Mouse (Mus musculus): ENCODE measurements at regions not wholly inside any gene's neighbourhood (a gene's known extent, or its start where the extent isn't known, plus 50 kb on each side); places are given as distances from the start of the nearest gene placed in this dataset.

DNA sequence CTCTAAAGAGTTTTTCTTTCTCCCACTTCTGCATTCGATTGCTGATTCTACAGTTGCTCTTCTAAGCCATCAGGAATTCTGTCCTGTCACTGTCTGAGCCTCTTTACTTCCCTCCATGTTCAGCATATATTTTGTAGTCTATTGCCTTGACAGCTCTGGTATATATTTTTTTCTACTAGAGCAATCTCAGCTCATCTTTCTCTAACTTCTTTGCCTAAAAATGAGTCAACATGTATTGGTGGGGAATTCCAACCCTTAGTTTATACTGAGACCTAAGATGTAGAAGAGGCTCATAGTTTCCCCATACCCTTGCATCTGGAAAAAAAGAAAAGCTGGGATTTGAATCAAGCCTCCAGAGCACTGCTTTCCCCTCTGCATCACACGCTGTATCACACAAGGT, 114.7 kb downstream of the Kctd12 start:
- Histone ChIP-seq H3K4me1 (no peaks in the 10 kb centered on the region), H3K27me3 (ENCODE audit: low read depth, poor library complexity, severe bottlenecking) (no peaks in the 10 kb centered on the region), H3K9me3 (replicated peaks) (no peaks in the 10 kb centered on the region), H3K36me3 (no peaks in the 10 kb centered on the region), H3K27ac (replicated peaks) (no peak overlapping the region), H3K4me3 (no peak overlapping the region)
- WGBS: 86% methylated on average over 2 of the region's 2 CpGs
- no peak for DNase-seq (ENCODE audit: low spot score)

DNA sequence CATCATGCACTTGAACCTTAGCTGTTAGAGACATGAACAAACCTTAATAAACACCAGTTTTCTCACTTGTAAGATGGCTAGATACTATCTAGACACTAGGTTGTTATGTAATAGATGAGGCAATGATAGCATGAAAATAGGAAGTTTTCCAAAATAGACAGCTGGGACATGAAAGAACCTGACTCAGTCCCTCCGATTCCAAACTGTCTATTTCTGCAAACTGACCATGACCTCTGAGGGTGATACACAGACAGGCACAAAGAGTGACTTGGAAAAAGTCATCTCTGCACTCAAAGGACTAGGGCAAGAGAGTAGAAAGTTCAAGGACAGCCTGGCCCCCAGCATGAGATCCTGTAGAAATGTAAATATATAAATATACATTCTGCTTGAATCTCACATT, 115.9 kb downstream of the Kctd12 start:
- Histone ChIP-seq H3K4me1 (no peaks in the 10 kb centered on the region), H3K27ac (replicated peaks) (no peak overlapping the region), H3K36me3 (no peaks in the 10 kb centered on the region), H3K4me3 (no peak overlapping the region), H3K27me3 (ENCODE audit: low read depth, poor library complexity, severe bottlenecking) (no peaks in the 10 kb centered on the region), H3K9me3 (replicated peaks) (no peaks in the 10 kb centered on the region)
- 86% methylated on average over 1 of the region's 1 CpGs for WGBS
- no peak for DNase-seq (ENCODE audit: low spot score)

DNA sequence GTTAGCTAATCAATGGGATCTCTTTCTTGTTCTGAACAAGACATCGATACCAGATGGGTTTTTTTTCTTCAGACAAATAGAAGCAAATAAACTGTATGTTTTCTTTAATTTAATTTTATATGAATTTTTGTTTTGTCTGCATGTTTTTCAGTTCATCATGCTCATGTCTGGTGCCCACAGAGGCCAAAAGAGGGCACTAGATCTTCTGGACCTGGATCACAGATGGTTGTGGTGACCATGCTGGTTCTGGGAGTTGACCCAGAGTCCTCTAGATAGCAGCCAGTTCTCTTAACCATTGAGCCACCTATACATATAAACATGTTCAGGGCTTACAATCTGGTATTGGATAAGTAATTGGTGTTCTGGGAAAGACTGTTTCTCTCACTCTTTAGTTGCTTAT, 120.7 kb downstream of the Kctd12 start:
- 98% methylated on average over 1 of the region's 1 CpGs for WGBS
- H3K9me3 ChIP-seq (replicated peaks): no peaks in the 10 kb centered on the region
- H3K4me1 ChIP-seq: no peaks in the 10 kb centered on the region
- no peak overlapping the region for H3K4me3 ChIP-seq
- DNase-seq (ENCODE audit: low spot score): no peak
- no peak overlapping the region for H3K27ac ChIP-seq (replicated peaks)
- H3K36me3 ChIP-seq: no peaks in the 10 kb centered on the region
- no peaks in the 10 kb centered on the region for H3K27me3 ChIP-seq (ENCODE audit: low read depth, poor library complexity, severe bottlenecking)

DNA sequence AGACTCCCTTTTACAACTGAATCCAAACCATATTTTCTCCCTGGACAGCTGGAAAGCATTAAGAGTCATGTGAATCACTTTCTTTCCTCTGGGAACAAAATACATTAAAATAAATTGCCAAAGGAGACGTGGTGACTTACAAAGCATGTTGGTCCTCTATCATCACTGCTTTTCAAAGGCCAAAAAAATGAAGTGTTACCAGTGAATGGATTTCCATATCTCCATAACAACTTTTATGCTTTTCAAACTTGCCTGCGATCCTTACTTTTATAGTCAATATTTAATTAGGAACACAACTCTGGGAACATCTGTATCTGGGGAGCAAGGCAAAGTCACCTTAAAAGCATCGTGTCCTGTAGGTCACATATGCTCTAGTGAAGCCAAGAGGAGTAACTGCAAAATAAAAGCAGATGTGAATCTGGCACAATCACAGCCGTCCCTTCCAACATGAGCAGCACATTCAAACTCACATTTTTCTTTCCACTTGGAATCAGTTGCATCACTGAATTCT, 123.0 kb downstream of the Kctd12 start:
- no peak for DNase-seq (ENCODE audit: low spot score)
- Histone ChIP-seq H3K27ac (replicated peaks) (no peak overlapping the region), H3K27me3 (ENCODE audit: low read depth, poor library complexity, severe bottlenecking) (no peaks in the 10 kb centered on the region), H3K9me3 (replicated peaks) (no peaks in the 10 kb centered on the region), H3K36me3 (no peaks in the 10 kb centered on the region), H3K4me1 (no peaks in the 10 kb centered on the region), H3K4me3 (no peak overlapping the region)
- 82% methylated on average over 4 of the region's 4 CpGs for WGBS

DNA sequence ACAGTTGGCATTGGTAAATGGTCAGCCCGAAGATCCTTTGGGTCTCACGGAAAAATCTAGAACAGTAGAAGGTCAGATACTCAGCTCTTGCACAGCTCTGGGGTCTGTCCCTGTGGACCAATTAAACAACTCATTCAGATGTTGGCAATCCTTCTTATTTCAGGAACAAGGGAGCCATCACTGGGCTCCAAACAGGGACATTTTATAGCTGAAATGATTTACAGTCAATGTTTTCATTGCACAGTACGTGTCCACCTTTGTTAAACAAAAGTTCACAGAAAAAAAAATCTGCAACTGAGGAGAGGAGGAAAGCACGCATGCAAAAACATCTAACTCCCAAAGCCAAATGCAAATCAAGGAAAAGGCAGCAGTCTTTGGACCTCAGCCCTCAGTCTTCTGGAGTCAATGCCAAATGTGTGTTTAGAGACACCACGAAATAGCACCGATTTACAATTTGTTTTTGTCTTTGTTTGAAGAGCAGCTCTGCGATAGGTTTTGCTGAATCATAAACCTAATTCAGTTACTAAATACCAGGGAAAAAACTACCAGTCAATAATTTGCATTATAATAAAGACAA, 127.1 kb downstream of the Kctd12 start:
- no peak overlapping the region for H3K27ac ChIP-seq (replicated peaks)
- DNase-seq (ENCODE audit: low spot score): no peak

DNA sequence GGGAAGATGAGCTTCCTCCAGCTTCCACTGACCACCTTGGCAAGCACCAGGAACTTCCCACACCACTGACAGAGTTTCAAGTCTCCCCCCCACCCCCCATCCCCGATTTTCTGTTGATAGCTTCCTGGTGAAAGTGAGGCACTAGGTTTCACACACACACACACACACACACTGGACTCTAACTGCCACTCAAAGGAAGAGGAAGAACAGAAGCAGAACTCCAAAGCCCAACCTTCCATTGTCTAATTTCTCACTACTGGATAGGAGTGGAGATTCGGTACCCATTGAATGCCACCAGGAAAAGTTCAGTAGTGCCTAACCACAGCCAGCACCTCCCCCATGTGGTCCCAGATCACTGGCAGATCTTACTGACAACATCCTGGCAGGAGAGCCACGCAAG, 138.7 kb downstream of the Kctd12 start:
- no peaks in the 10 kb centered on the region for H3K9me3 ChIP-seq (replicated peaks)
- no peaks in the 10 kb centered on the region for H3K4me1 ChIP-seq
- H3K4me3 ChIP-seq: no peak overlapping the region
- DNase-seq (ENCODE audit: low spot score): no peak
- WGBS: 89% methylated on average over 3 of the region's 3 CpGs
- no peak overlapping the region for H3K27ac ChIP-seq (replicated peaks)
- no peaks in the 10 kb centered on the region for H3K27me3 ChIP-seq (ENCODE audit: low read depth, poor library complexity, severe bottlenecking)
- H3K36me3 ChIP-seq: no peaks in the 10 kb centered on the region

More for the DNA sequence above, 127.1 kb downstream of the Kctd12 start:
- 88% methylated on average over 7 of the region's 7 CpGs for WGBS
- H3K4me1 ChIP-seq: no peaks in the 10 kb centered on the region
- no peaks in the 10 kb centered on the region for H3K27me3 ChIP-seq (ENCODE audit: low read depth, poor library complexity, severe bottlenecking)
- H3K4me3 ChIP-seq: no peak overlapping the region
- H3K9me3 ChIP-seq (replicated peaks): no peaks in the 10 kb centered on the region
- no peaks in the 10 kb centered on the region for H3K36me3 ChIP-seq

DNA sequence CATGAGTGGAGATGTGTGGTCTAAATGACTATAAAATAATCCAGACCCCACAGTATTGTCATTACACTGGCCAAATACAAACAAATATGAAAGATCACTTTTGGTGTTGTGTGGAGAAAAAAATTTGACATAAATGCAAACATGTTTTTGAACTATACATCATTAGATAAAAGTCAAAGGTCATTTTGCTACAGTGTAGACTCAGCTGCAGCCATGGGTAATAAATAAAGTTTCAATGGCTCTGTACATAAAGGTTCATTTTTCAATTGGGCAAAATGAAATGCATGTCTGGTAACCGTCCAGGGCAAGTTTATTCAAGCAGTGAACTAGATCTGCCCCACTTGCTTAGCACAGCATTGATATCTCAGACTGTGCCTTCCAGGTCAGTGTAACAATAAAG, 144.8 kb downstream of the Kctd12 start:
- WGBS: 79% methylated on average over 1 of the region's 1 CpGs
- Histone ChIP-seq H3K36me3 (no peaks in the 10 kb centered on the region), H3K4me1 (no peaks in the 10 kb centered on the region), H3K9me3 (replicated peaks) (no peaks in the 10 kb centered on the region), H3K27ac (replicated peaks) (no peak overlapping the region), H3K4me3 (no peak overlapping the region), H3K27me3 (ENCODE audit: low read depth, poor library complexity, severe bottlenecking) (no peaks in the 10 kb centered on the region)
- no peak for DNase-seq (ENCODE audit: low spot score)

DNA sequence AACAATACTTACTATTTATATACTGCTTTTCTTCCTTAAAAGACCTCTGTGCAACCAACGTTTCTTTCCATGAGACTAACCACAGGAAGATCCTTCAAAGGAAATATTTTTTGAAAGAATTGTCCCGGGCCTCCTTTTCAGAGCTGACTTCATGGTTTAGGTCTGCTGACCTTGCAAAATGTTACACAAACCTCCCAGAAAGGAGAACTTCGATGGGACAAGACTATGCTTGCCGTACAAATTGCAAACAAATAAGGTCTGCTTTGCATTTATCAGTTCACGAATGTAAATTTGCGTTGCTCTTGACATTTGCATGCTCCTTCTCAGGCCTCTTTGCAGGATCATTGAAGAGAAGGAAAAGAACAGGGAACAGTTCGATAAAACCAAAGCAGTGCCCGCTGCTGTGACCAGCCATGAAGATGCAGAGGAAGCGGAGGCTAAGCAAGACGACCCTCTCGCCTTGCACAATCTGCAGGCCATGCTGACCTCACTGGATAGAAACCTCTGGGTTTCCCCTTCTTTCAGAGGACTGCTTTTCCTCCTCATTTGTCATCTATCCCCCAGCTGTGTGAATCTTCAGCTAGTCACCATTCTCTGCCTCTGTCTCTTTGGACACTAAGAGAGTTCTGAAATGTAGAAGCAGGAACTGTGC, 147.2 kb downstream of the Kctd12 start:
- no peaks in the 10 kb centered on the region for H3K36me3 ChIP-seq
- WGBS: 86% methylated on average over 11 of the region's 11 CpGs
- no peaks in the 10 kb centered on the region for H3K9me3 ChIP-seq (replicated peaks)
- DNase-seq (ENCODE audit: low spot score): no peak
- no peak overlapping the region for H3K27ac ChIP-seq (replicated peaks)
- no peaks in the 10 kb centered on the region for H3K4me1 ChIP-seq
- no peaks in the 10 kb centered on the region for H3K27me3 ChIP-seq (ENCODE audit: low read depth, poor library complexity, severe bottlenecking)
- no peak overlapping the region for H3K4me3 ChIP-seq

DNA sequence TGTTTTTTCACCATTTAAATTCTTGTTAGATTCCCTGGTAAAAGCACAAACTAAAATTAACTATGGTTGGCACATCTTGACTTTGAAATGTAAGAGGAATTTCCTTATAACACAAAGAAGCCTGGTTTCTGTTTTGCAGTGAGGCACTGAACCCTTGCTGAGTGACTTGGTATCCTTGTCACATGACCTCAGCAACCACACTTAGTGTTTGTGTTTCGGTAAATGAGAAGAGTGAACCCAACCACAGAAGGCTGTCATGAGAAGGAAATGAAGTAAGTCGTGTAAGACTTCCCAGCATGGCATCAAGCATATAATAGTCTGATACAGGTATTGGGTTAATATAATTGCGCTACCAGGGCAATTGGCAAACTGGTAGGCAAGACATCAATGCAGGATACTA, 154.0 kb downstream of the Kctd12 start:
- no peak overlapping the region for H3K4me3 ChIP-seq
- H3K27me3 ChIP-seq (ENCODE audit: low read depth, poor library complexity, severe bottlenecking): no peaks in the 10 kb centered on the region
- no peaks in the 10 kb centered on the region for H3K36me3 ChIP-seq
- no peak for DNase-seq (ENCODE audit: low spot score)
- WGBS: 89% methylated on average over 3 of the region's 3 CpGs
- no peaks in the 10 kb centered on the region for H3K4me1 ChIP-seq
- no peak overlapping the region for H3K27ac ChIP-seq (replicated peaks)
- no peaks in the 10 kb centered on the region for H3K9me3 ChIP-seq (replicated peaks)

DNA sequence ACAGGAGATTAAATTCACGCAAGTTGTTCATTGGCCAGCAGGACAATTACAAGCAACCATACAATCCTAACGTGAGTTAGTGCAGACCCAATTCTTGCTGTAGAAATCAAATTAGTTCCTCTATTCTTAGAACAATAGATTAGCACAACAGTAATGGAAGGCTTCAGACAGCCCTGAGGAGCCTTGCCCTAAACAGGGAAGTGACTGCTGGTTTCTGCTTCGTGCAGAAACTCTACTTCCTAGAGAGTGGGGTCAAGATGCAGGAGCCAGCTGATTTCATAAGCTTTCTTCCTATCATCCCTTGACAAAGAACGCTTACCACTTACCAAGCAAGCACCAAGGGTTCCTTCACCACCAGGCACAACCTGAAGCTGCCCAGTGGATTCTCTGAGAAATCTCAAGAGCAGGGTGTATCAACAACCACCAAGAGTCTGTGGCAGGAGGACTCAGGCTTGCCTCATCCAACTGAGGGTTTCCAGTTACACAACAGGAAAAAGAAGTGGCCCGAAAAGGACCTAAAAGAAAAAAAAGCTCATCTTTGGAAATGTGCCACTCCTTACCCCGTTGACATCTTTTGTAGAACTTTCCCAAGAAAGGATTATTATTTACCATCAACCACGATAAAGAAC, 154.6 kb downstream of the Kctd12 start:
- Histone ChIP-seq H3K9me3 (replicated peaks) (no peaks in the 10 kb centered on the region), H3K4me3 (no peak overlapping the region), H3K4me1 (no peaks in the 10 kb centered on the region), H3K27ac (replicated peaks) (no peak overlapping the region), H3K27me3 (ENCODE audit: low read depth, poor library complexity, severe bottlenecking) (no peaks in the 10 kb centered on the region), H3K36me3 (no peaks in the 10 kb centered on the region)
- no peak for DNase-seq (ENCODE audit: low spot score)
- WGBS: 86% methylated on average over 7 of the region's 7 CpGs

DNA sequence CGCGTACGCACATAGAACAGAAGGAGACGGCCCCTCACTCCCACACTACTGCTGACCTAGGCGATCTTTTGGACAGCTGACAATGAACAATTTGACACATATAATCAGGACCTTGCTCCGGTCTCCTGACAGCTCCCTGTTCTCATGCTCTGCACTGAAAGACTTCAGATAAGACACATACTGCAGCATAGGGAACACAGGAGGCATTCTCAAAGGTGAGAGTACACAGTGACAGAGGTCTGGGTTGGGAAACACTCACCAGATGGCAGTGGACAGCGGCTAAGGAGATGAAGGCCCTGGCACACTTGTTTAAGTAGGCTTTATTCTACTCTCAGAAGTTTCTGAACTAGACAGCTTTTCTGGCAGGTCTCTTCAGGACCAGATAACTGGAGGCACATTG, 156.9 kb downstream of the Kctd12 start:
- Histone ChIP-seq H3K27me3 (ENCODE audit: low read depth, poor library complexity, severe bottlenecking) (no peaks in the 10 kb centered on the region), H3K4me3 (no peak overlapping the region), H3K9me3 (replicated peaks) (no peaks in the 10 kb centered on the region), H3K4me1 (no peaks in the 10 kb centered on the region), H3K27ac (replicated peaks) (no peak overlapping the region), H3K36me3 (no peaks in the 10 kb centered on the region)
- WGBS: 92% methylated on average over 7 of the region's 7 CpGs
- DNase-seq (ENCODE audit: low spot score): no peak

DNA sequence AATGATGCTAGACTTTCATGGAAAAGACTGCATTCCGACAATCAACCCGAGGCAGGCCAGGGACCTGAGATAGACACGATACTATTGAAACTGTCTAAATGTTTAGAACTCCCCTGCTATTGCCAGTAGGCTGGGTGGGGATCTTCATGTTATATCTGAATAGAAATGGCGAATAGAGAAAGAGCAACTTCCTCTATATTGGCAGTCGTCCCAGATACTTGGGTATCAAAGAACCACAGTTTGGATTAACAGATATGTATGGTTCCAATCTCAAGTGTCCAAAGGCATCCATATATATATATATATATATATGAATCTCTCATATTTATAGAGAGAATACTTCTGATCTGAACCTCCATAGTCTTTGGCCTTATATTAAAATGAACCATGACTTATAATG, 161.8 kb downstream of the Kctd12 start:
- Histone ChIP-seq H3K4me3 (no peak overlapping the region), H3K9me3 (replicated peaks) (no peaks in the 10 kb centered on the region)

DNA sequence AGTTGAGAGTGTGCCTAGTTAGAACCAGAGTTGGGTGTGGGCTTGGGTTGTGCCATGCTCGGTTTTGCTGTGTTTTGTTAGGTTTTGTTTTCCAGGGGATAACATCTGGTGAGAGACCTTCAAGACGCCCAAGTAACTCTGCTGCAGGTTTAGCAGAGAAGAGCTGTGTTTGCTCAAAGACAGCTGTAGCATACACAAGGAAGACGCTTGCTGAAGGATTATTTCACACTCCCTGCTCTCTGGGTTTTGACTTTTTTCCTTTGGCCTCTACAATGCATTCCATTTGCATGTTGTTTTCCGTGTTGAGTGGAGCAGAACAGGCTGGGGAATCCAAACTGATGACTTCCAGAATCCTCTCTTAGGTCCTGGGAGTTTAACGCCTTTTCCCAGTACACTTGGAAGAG, 170.8 kb downstream of the Kctd12 start:
- Histone ChIP-seq H3K36me3 (no peaks in the 10 kb centered on the region), H3K27me3 (ENCODE audit: low read depth, poor library complexity, severe bottlenecking) (no peaks in the 10 kb centered on the region), H3K4me1 (no peaks in the 10 kb centered on the region), H3K27ac (replicated peaks) (no peak overlapping the region), H3K4me3 (no peak overlapping the region), H3K9me3 (replicated peaks) (no peaks in the 10 kb centered on the region)
- 55% methylated on average over 5 of the region's 5 CpGs for WGBS
- DNase-seq (ENCODE audit: low spot score): no peak

More for the DNA sequence above, 161.8 kb downstream of the Kctd12 start:
- Histone ChIP-seq H3K36me3 (no peaks in the 10 kb centered on the region), H3K27me3 (ENCODE audit: low read depth, poor library complexity, severe bottlenecking) (no peaks in the 10 kb centered on the region), H3K4me1 (no peaks in the 10 kb centered on the region), H3K27ac (replicated peaks) (no peak overlapping the region)
- 89% methylated on average over 5 of the region's 5 CpGs for WGBS
- DNase-seq (ENCODE audit: low spot score): no peak

Data from midbrain, embryonic 10.5 days (tissue).